ENCODE assay signal across 9 mouse cellular contexts in the genomic region with DNA sequence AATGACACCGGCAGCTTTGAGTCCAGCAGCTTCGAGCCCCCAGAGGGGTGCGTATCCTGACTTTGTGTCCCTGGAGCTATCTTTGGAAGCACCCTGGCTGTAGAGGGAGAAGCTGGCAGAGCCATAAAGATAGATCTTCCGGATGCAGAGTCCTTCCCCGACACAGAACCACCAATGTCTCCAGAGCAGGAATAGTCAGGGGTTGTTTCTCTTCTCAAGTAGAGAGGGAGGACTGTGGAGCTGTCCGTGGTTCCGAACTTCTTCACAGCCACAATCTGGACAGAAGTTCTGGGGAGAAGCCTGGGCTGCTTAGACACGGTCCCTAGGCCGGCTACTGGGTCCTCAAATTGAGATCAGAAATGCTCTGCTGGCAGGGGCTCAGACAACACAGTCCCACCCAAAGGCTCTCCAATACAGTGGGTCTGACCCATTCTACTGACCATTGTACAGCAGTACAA. TPM values are rescaled to one million over a fixed set of nuclear protein-coding genes. Genes with fewer than 3 reads are reported as not detected.
DNase-seq lines count a peak whose midpoint lies in the region; ATAC-seq lines count a peak whose summit lies in the region.
"Had no signal": no experiment of that assay in that cellular context is flagged by ENCODE, and none has a peak within 500 bp of the region (broad histone marks: within the 10 kb centered on the region; RNA-seq: fewer than 3 reads in every experiment).

No protein-coding gene starts in this region.

- DNase-seq in lung, postnatal 36 days, result no peak
- DNase-seq in embryo, embryonic 9.5 days (ENCODE audit: extremely low spot score), result peak; percentile 24
- no peak for DNase-seq in cerebellum, adult 11 months
- DNase-seq in thymus, postnatal 25 days, result no peak
- no peak for DNase-seq in cerebellum, postnatal 14 days

- no peak overlapping the region for H3K27ac ChIP-seq in lung, embryonic 16.5 days (ENCODE audit: low read length)
- no peak overlapping the region for H3K27ac ChIP-seq in intestine, embryonic 16.5 days (ENCODE audit: low read length)
- no peak overlapping the region for H3K27ac ChIP-seq in neural tube, embryonic 15.5 days (replicated peaks)

- peak overlapping the region; percentile 11; the same call in 1 of the 2 replicates for H3K4me2 ChIP-seq in lung, embryonic 16.5 days (ENCODE audit: low read depth, low read length)
- 0 out of 2 replicates have a peak overlapping the region, but pooled peaks have one; percentile 3 for H3K4me2 ChIP-seq in intestine, embryonic 16.5 days (ENCODE audit: low read depth, low read length)
- peak overlapping the region; percentile 63 for H3K4me2 ChIP-seq in neural tube, embryonic 15.5 days

- no peaks in the 10 kb centered on the region for H3K9me3 ChIP-seq in lung, embryonic 16.5 days (ENCODE audit: control insufficient read depth, low read length)
- no peaks in the 10 kb centered on the region for H3K9me3 ChIP-seq in intestine, embryonic 16.5 days (ENCODE audit: control insufficient read depth, low read length)
- H3K9me3 ChIP-seq in neural tube, embryonic 15.5 days (replicated peaks), result no peaks in the 10 kb centered on the region

- 0 out of 2 replicates have a peak, but pooled peaks have one; percentile 20 for ATAC-seq in lung, embryonic 16.5 days (ENCODE audit: low read depth)
- ATAC-seq in intestine, embryonic 16.5 days, result no peak
- ATAC-seq in neural tube, embryonic 15.5 days (ENCODE audit: low FRiP score), result no peak

- peaks cover 55% of the 10 kb centered on the region for H3K27me3 ChIP-seq in lung, embryonic 16.5 days (ENCODE audit: control insufficient read depth, insufficient read depth, low read depth, low read length)
- H3K27me3 ChIP-seq in intestine, embryonic 16.5 days (replicated peaks; ENCODE audit: control insufficient read depth, insufficient read depth, low read length), result peaks cover 41% of the 10 kb centered on the region
- peaks cover 61% of the 10 kb centered on the region for H3K27me3 ChIP-seq in neural tube, embryonic 15.5 days (replicated peaks)

- H3K4me3 ChIP-seq in lung, embryonic 16.5 days (ENCODE audit: low read length), result no peak overlapping the region; the same call in 1 of the 2 replicates
- no peak overlapping the region for H3K4me3 ChIP-seq in intestine, embryonic 16.5 days (ENCODE audit: low read length)
- H3K4me3 ChIP-seq in neural tube, embryonic 15.5 days (replicated peaks), result peak overlapping the region; percentile 36

- peaks cover 6% of the 10 kb centered on the region for H3K36me3 ChIP-seq in lung, embryonic 16.5 days (ENCODE audit: control insufficient read depth, insufficient read depth, low read length)
- H3K36me3 ChIP-seq in intestine, embryonic 16.5 days (ENCODE audit: control insufficient read depth, insufficient read depth, low read length), result peaks cover 6% of the 10 kb centered on the region
- peaks cover 13% of the 10 kb centered on the region; the same call in 1 of the 2 replicates for H3K36me3 ChIP-seq in neural tube, embryonic 15.5 days

- 7% methylated on average over 9 of the region's 9 CpGs for WGBS in lung, embryonic 16.5 days
- WGBS in intestine, embryonic 16.5 days, result 12% methylated on average over 9 of the region's 9 CpGs
- 14% methylated on average over 9 of the region's 9 CpGs for WGBS in neural tube, embryonic 15.5 days

- H3K4me1 ChIP-seq in lung, embryonic 16.5 days (replicated peaks; ENCODE audit: control insufficient read depth, insufficient read depth, low read length), result peaks cover 7% of the 10 kb centered on the region; the same call in 1 of the 2 replicates
- H3K4me1 ChIP-seq in intestine, embryonic 16.5 days (ENCODE audit: control insufficient read depth, insufficient read depth, low read length), result no peaks in the 10 kb centered on the region; the same call in 1 of the 2 replicates
- H3K4me1 ChIP-seq in neural tube, embryonic 15.5 days, result peaks cover 27% of the 10 kb centered on the region

- H3K9ac ChIP-seq in lung, embryonic 16.5 days (ENCODE audit: low read length), result no peak overlapping the region
- no peak overlapping the region for H3K9ac ChIP-seq in intestine, embryonic 16.5 days (ENCODE audit: low read depth, low read length)
- no peak overlapping the region for H3K9ac ChIP-seq in neural tube, embryonic 15.5 days (replicated peaks)

RNA-seq across cellular contexts. Expression of a gene that starts 0.4 kb away (rescaled TPM):
- not detected in 2 replicates for polyA plus RNA-seq in lung, embryonic 16.5 days (2015; fragmentation: Nextera tagmentation; extraction: Ambion mirVana)
- polyA plus RNA-seq in intestine, embryonic 16.5 days (2015; fragmentation: Nextera tagmentation; extraction: Ambion mirVana), result not detected in 2 replicates
- polyA plus RNA-seq in neural tube, embryonic 15.5 days (2015; fragmentation: Nextera tagmentation; extraction: Ambion mirVana), result 0.41 TPM in 1 of 2 replicates, not detected in the other
- polyA plus RNA-seq: large intestine, adult 2 months had no signal

RNA-seq across cellular contexts. Expression of a gene that starts 15.1 kb away (rescaled TPM):
- 59.0 and 61.3 TPM in 2 replicates for polyA plus RNA-seq in lung, embryonic 16.5 days (2015; fragmentation: Nextera tagmentation; extraction: Ambion mirVana)
- 80.3 and 84.4 TPM in 2 replicates for polyA plus RNA-seq in intestine, embryonic 16.5 days (2015; fragmentation: Nextera tagmentation; extraction: Ambion mirVana)
- polyA plus RNA-seq in neural tube, embryonic 15.5 days (2015; fragmentation: Nextera tagmentation; extraction: Ambion mirVana), result 57.4 and 58.0 TPM in 2 replicates

RNA-seq across cellular contexts. Expression of a gene that starts 22.5 kb away (rescaled TPM):
- 0.65 and 2.3 TPM in 2 replicates for polyA plus RNA-seq in lung, embryonic 16.5 days (2015; fragmentation: Nextera tagmentation; extraction: Ambion mirVana)
- not detected in 2 replicates for polyA plus RNA-seq in intestine, embryonic 16.5 days (2015; fragmentation: Nextera tagmentation; extraction: Ambion mirVana)
- polyA plus RNA-seq in neural tube, embryonic 15.5 days (2015; fragmentation: Nextera tagmentation; extraction: Ambion mirVana), result 0.33 and 1.5 TPM in 2 replicates

RNA-seq across cellular contexts. Expression of a gene that starts 31.0 kb away (rescaled TPM):
- polyA plus RNA-seq in lung, embryonic 16.5 days (2015; fragmentation: Nextera tagmentation; extraction: Ambion mirVana), result 0.25 and 0.54 TPM in 2 replicates
- 0.12 and 0.15 TPM in 2 replicates for polyA plus RNA-seq in intestine, embryonic 16.5 days (2015; fragmentation: Nextera tagmentation; extraction: Ambion mirVana)
- polyA plus RNA-seq in neural tube, embryonic 15.5 days (2015; fragmentation: Nextera tagmentation; extraction: Ambion mirVana), result 44.9 and 55.5 TPM in 2 replicates

RNA-seq across cellular contexts. Expression of a gene that starts 32.9 kb away (rescaled TPM):
- not detected in 2 replicates for polyA plus RNA-seq in lung, embryonic 16.5 days (2015; fragmentation: Nextera tagmentation; extraction: Ambion mirVana)
- polyA plus RNA-seq in intestine, embryonic 16.5 days (2015; fragmentation: Nextera tagmentation; extraction: Ambion mirVana), result not detected in 2 replicates
- not detected in 2 replicates for polyA plus RNA-seq in neural tube, embryonic 15.5 days (2015; fragmentation: Nextera tagmentation; extraction: Ambion mirVana)
- polyA plus RNA-seq: large intestine, adult 2 months had no signal

Comparison
In these comparisons a context has a peak if more than half of its experiments do, and no peak if none do; other contexts are left out.
1. H3K4me2 ChIP-seq: peak in every context shown above with its lines; median percentile 63 in neural tube, embryonic 15.5 days; 11 in lung, embryonic 16.5 days; 3 in intestine, embryonic 16.5 days.